Mouse (Mus musculus): Measurements from ENCODE around the gene Ttpal. TPM values are rescaled to one million over a fixed set of nuclear protein-coding genes. Genes with fewer than 3 reads are reported as not detected.

The Ttpal gene
- total and polyA plus RNA-seq, 3 experiments = 25.6 to 32.3 (median 27.0) TPM

GRCm38 (mm10) chr2:163661371-163661850, 59.3 kb downstream of the Ttpal start:
- peak; percentile 55 for DNase-seq

- DNase-seq = no peak
These were observed 60.0 kb downstream of the Ttpal start for GRCm38 (mm10) chr2:163662076-163662475.

- DNase-seq = no peak
These were observed 60.6 kb downstream of the Ttpal start for GRCm38 (mm10) chr2:163662698-163663221.

GRCm38 (mm10) chr2:163663930-163664329, 61.8 kb downstream of the Ttpal start:
- DNase-seq = no peak

- no peak for DNase-seq
These were observed 64.9 kb downstream of the Ttpal start for GRCm38 (mm10) chr2:163667045-163667444.

Other genes with a start within 250 kb of the Ttpal start
- gene Jph2, start 204.3 kb upstream of the Ttpal start, total RNA-seq (2021) = 1 to 10 TPM; 3.1 to 6.2 TPM
- gene Jph2, start 204.3 kb upstream of the Ttpal start, polyA plus RNA-seq (2012; rRNA removed) = 8.2 and 8.3 TPM in 2 replicates
- 10 to 100 TPM; 29.2 to 49.2 TPM for gene Oser1, start 177.6 kb upstream of the Ttpal start, total RNA-seq (2021)
- gene Oser1, start 177.6 kb upstream of the Ttpal start, polyA plus RNA-seq (2012; rRNA removed) = 3.0 TPM in 2 replicates
- gene Gdap1l1, start 163.8 kb upstream of the Ttpal start, total RNA-seq (2021) = 1 to 10 TPM; 2.2 to 4.2 TPM
- 6.5 and 8.7 TPM in 2 replicates for gene Gdap1l1, start 163.8 kb upstream of the Ttpal start, polyA plus RNA-seq (2012; rRNA removed)
- gene Fitm2, start 129.7 kb upstream of the Ttpal start, total RNA-seq (2021) = 100 to 1,000 TPM in 1 of 2 experiments, 10 to 100 TPM in 1; 88.8 to 102 TPM
- 58.7 and 60.9 TPM in 2 replicates for gene Fitm2, start 129.7 kb upstream of the Ttpal start, polyA plus RNA-seq (2012; rRNA removed)
- not detected for gene R3hdml, start 110.0 kb upstream of the Ttpal start, total RNA-seq (2021)
- not detected in 2 replicates for gene R3hdml, start 110.0 kb upstream of the Ttpal start, polyA plus RNA-seq (2012; rRNA removed)
- 1 to 10 TPM in 1 of 2 experiments, under 1 TPM in 1; 0.14 to 1.1 TPM for gene Hnf4a, start 95.5 kb upstream of the Ttpal start, total RNA-seq (2021)
- 0.15 TPM in 1 of 2 replicates, not detected in the other for gene Hnf4a, start 95.5 kb upstream of the Ttpal start, polyA plus RNA-seq (2012; rRNA removed)
- 100 to 1,000 TPM; 482 to 621 TPM for gene Serinc3, start 42.8 kb downstream of the Ttpal start, total RNA-seq (2021)
- 402 and 442 TPM in 2 replicates for gene Serinc3, start 42.8 kb downstream of the Ttpal start, polyA plus RNA-seq (2012; rRNA removed)
- gene Pkig, start 56.1 kb downstream of the Ttpal start, total RNA-seq (2021) = 10 to 100 TPM; 37.1 to 49.1 TPM
- 146 and 147 TPM in 2 replicates for gene Pkig, start 56.1 kb downstream of the Ttpal start, polyA plus RNA-seq (2012; rRNA removed)
- 1 to 10 TPM; 4.1 to 5.5 TPM for gene Ada, start 147.9 kb downstream of the Ttpal start, total RNA-seq (2021)
- 0.65 and 0.69 TPM in 2 replicates for gene Ada, start 147.9 kb downstream of the Ttpal start, polyA plus RNA-seq (2012; rRNA removed)
- gene Ccn5, start 218.5 kb downstream of the Ttpal start, total RNA-seq (2021) = 1 to 10 TPM in 1 of 2 experiments, under 1 TPM in 1; 0.20 to 1.8 TPM
- 1.2 and 1.9 TPM in 2 replicates for gene Ccn5, start 218.5 kb downstream of the Ttpal start, polyA plus RNA-seq (2012; rRNA removed)

All from adrenal gland, adult 2 months (tissue).